Mouse (Mus musculus): ENCODE results near the gene Cdh15.

Gene Cdh15

DNA sequence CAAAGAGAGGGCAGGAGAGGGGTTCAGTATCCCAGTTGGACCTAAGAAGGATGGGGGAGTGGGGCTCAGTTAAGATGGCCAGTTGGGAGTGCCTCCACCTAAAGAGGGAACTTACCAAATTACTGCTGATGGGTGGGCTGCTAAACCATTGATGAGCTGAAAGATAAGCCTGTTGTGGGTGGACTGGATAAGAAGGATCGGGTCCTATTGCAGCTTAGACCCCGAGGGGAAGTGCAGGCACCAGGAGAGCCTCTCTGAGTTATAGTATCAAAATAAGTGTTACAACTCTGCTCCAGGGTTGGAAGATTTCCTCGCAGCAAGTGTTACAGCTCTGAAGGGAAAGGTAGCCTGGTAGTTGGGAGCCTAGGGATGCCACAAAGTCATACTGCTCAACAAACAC, 3.6 kb upstream of the Cdh15 start:
- no peak for DNase-seq (ENCODE audit: low spot score)

DNA sequence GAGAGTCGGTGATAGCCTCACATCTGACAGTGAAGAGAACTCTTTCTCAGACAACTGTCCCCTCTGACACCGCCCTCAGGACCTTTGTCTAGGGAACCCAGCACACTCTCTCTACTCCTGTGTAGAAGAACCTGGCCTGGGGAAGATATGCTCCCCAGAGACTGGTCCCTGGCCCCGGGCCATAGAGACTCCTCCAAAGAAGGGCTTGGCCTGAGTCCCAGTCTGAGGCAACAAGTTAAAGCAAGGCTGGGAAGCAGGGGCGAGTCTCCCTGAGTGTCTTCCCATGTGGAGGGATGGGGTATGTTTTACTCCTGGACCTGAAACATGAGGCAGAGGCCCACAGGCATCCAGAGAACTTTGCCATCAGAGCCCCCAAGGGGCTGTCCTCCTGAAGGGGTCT, 2.1 kb upstream of the Cdh15 start:
- no peak for DNase-seq (ENCODE audit: low spot score)

DNA sequence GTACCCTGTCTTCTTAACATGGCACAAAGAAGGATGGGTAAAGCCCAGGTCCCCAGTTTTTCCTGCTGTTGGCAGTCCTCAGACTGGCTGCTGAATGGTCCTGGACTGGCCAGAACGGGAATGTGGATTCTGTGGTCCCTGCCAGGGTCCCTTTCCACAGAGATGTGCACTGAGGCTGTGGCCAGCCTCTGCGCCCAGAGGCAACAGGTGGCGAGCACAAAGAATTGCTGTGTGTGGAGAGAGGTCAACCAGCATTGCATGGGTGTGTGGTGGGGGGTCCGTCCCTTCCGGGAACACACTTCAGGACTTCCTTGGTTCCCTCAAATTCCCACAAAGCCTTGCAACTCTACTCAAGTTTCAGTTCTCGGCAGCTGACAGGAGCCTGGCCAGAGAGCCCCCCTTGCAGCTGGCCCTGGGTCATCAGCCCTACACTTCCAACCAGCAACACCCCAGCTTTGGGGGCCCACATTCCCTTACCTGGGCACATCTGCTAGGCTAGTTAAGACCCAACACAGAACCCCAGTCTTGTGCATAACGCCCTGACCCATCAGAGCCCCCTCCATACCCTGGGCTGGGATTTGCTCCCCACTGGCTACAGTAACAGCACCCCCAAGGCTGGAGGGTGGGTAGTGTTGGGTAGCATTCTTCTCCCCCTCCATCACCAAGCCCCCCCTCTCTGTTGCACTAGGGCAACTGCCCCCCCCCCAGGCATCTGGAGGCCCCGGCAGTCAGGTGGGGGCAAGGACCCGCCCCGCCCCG, 1.6 kb downstream of the Cdh15 start:
- no peak for DNase-seq (ENCODE audit: low spot score)

DNA sequence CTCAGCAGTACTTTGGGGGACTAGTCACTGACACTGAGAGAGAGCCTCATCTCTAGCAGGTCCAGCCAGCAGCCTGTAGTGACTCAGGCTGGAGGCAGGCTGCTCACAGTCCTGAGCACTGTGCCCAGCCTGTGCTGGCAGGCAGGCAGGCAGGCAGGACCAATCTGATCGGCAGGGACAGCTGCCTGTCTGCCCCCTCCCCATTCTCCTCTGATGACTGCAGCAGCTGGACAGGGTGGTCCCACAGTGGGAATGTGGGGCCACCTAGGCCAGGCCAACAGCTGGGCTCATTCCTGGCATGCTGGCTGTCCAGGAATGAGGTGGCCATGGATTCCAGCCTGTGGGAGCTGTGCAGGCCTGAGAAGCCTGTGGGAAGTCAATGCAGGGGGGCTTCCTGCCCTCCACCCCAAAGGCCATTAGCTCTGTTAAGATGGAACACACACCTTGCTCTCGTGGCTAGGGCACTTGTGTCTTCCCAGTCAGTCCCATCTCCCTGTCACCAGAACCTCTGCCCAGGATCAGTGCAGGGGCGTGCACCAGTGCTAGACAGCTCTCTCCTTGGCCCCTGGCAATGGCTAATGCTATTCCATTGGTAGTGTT, 3.0 kb downstream of the Cdh15 start:
- no peak for DNase-seq (ENCODE audit: low spot score)

DNA sequence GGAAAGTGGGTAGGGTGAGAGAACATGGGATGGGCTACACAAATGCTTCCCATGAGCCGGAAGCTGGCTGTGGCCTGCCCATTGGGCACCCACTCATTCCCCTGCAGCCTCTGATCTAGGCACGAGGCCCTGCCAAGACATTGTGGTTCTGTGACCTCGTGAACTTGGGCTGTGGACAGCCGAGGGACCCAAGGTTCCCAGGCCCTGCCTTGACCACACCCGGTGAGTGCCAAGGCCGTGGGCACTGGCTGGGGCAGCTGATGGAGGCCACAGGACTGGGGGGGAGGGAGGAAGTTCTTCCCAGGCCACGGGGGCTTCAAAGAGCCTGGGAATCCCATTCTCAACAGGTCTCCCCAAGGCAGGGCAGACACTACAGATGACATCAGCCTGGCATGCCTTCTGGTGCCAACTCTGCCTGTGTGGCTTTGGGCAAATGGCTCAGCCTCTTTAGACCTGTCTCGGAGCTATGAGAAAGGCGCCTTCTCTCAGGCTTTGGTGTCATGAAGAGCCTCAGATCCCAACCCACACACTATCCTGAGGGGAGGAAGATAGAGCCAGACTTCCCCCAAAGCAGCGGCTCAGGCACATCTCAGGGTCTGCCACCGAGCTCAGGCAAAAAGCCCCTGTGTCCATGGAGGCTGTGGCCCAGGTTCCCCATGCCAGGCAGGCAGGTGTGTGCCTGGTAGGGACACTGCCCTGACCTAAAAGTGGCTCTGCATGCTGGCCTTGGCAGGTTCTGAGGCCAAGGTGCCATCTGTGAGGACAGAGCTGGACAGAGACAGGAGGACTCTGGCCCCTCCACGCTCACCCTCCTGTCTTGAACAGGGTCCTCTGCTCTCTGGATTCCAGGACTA, 4.2 kb downstream of the Cdh15 start:
- no peak for DNase-seq (ENCODE audit: low spot score)

DNA sequence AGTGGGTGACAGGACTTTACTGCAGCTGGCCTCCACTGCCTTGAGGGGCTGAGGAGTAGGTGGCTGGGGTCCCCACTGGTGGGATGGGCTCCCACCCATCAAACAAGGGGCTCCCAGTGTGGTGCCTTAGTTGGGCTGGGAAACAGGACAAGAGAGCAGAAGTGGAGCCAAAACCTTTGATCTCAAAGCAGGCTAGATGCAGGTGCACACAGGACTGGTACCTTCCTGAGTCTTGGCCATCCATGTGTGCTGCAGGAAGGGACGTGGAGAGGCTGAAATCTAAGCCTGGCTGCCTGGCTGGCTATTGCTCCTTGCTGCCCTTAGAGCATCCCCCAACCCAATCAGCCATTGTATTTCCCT, 4.8 kb downstream of the Cdh15 start:
- DNase-seq (ENCODE audit: low spot score) = no peak

DNA sequence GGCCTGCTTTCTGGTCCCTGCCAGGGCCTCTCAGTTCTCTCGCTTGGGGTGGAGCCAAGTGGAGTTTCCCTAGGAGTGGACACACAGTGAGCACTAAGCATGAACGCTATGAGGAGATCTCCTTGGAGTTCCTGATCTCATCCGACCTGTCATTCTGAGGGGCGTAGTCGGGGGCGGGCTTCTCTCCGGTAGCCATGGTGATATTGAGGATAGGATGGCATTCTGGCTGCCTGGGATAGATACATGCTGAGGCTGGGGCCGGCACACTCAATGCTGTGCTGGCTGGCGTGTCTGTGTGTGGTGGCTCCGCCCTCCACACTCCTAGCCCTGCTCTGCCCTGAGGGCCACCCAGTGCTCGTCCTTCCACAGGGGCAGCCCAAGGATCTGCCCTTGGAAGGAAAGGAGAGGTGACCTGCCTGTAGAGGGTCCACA, 5.6 kb downstream of the Cdh15 start:
- no peak for DNase-seq (ENCODE audit: low spot score)

DNA sequence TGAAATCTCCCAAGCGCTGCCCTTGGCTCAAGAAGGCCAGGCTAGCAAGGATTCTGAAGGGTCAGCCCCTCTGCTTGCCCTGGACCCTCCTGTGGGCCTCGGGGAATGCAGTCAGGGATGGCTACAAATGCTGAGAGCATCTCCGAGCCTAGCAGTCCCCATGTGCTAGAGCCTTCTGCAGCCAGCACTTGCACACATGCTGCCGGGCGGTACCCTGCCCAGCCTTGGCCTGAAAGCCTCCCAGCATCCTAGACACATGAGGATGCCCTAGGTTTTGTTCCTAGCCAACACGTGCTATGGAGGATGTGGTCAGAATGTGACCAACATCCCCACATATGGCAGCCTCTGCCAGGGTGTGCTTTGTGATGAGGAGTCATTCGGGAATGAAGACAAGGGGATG, 6.6 kb downstream of the Cdh15 start:
- no peak for DNase-seq (ENCODE audit: low spot score)

DNA sequence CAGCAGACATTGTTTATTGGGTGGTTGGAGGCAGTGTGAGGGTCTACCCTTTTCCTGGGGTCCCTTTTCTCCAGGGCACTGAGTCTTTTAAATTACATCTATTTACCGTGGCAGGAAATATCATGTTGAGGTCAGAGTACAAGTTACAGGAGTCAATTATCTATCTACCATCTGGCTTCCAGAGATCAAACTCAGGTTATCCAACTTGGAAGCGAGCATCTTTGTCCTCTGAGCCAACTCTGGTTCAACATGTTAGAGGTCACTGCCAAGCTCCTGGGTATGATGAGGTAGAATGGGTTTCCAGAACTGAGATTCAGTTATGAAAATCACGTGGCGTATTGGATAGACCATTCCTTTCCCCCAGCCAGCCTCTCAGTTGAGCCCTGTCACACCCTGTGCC, 7.4 kb downstream of the Cdh15 start:
- no peak for DNase-seq (ENCODE audit: low spot score)

DNA sequence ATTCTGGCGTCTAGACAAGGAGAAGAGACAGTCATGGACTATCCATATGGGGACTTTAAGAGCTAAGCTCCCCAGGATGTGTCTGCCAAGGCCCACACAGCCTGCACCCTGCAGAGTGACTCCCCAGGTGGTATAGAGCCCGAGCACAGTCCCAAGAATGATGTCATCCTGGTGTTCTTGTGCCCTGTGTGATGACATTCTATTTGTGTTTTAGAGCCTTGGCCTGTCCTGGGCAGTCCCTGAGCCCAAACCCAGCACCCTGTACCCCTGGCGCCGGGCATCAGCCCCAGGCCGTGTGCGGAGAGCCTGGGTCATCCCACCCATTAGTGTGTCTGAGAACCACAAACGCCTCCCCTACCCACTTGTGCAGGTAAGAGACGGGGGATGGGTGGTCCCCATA, 8.5 kb downstream of the Cdh15 start:
- no peak for DNase-seq (ENCODE audit: low spot score)

DNA sequence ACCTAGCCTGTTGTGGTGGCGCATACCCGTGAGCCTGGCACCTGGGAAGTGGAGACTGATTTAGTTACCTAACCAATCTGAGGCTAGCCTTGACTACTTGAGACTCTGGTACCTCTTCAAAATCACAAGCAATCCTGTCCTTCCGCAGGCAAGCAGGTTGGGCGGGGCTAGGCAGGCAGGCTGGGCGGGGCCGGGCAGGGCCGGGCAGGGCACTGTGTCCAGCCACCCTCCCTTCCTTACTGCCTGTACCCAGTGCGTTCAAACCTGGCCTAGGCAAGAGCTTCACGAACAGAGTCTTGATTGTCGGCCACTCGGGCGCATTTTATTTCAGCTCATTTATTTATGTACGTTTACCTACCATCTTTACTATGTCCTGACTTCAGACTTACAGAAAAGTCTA, 12.1 kb downstream of the Cdh15 start:
- DNase-seq (ENCODE audit: low spot score) = no peak

DNA sequence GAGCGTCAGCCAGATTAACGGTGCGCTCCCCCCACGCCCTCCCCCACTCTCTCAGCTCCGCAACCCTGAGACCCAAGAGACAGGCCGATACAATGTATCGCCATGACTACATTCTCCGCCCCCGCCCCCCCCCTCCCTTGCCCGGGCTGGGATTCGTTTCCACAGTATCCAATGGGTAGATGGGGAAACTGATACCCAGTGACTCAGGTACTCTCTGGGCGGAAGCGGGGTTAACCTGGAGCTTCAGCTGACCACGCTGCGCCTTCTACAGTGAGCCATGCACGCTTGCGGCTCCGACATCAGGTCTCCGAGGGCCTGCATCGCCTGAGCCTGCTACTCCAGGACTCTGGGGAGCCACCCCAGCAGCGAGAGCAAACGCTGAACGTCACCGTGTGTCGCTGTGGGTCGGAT, 17.0 kb downstream of the Cdh15 start:
- no peak for DNase-seq (ENCODE audit: low spot score)

DNA sequence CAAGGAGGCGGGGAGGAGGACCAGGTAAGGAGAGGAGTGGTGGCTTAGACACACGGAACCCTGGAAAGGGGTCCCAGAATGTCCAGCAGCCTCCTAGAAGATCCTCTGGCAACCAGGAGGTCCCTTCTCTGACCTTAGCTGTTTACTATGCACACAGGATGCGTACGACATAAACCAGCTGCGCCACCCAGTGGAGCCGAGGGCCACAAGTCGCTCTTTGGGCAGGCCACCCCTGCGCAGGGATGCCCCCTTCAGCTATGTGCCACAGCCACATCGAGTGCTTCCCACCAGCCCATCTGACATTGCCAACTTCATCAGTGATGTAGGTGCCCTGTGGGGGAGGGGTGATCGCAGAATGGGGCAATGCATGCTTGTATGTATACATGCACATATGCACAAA, 17.7 kb downstream of the Cdh15 start:
- no peak for DNase-seq (ENCODE audit: low spot score)

DNA sequence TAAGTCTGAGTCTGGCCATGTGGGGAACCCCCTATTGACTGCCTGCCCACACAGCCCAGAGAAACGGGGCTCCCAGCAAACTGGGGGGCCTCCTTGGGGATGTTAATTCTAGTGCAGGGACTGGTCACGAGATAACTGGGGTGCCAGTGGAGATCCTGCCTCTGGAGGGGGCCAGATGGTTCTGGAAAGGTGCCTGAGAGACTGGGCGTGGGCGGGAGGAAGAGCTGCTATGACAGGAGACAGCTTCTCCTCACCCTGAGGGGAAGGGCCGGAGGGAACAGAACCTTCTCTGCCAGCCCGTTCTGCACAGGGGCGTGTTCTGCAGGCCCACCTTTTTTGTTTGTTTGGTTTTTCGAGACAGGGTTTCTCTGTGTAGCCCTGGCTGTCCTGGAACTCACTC, 18.5 kb downstream of the Cdh15 start:
- DNase-seq (ENCODE audit: low spot score) = no peak

DNA sequence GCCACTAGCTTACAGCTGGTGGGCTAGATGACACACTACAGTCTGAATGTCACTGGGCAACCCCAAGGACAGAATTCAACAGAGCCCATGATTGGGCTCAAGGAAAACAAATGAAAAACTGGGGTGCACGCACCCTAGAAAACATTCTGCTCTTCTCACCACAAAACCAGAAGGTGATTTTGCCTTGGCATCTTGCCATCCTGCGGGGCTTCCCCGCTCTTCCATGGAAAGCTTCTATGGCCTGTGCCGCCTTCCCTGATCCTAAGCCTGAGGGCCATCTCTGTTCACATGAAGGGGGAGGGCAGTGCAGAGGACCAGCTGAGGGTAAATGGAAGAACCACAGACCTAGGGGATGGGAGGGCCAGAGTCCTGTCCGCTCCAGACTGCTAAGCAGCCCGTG, 20.2 kb downstream of the Cdh15 start:
- no peak for DNase-seq (ENCODE audit: low spot score)

DNA sequence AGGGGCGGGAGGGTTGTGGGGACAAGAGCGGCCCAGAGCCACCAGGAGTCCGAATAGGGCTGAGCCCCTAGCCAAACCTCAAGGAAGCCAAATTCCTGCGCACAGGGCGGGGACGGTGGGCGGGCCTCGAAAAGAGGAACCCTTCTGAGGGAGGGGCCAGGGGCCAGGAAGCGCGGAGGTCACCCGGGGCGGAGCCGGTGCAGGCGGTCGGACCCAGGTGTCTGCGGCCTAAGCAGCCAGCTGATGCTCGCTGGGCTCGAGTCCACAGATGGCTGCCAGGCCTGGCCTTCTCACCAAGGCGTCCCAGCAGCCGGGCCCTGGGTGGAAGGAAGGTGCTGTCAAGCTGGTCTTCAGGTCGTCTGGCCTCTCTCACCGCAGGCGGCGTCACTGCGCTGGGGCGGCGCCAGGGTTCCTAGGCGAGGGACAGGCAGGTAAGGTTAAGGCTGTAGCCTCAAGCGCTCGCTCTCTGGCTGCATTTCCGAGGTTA, 22.7 kb downstream of the Cdh15 start:
- peak; percentile 78 for DNase-seq (ENCODE audit: low spot score)

DNA sequence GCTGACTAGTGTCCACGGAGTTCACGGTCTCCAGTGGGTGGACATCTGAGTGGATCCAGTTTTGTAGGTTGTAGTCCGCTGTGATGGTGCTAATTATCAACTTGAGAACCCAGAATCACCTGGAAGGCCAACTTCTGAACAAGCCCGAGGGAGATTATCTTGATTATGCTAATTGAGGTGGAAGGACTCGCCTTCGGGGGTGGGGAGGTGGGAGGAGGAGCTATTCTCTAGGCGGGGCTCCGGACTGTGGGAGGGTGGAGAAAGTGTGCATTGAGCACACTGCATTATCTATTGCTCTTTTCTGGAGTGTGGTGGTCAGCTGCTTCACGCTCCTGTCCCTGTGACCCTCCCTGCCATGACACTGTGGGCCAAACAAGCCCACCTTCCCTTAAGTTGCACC, 23.9 kb downstream of the Cdh15 start:
- no peak for DNase-seq (ENCODE audit: low spot score)

DNA sequence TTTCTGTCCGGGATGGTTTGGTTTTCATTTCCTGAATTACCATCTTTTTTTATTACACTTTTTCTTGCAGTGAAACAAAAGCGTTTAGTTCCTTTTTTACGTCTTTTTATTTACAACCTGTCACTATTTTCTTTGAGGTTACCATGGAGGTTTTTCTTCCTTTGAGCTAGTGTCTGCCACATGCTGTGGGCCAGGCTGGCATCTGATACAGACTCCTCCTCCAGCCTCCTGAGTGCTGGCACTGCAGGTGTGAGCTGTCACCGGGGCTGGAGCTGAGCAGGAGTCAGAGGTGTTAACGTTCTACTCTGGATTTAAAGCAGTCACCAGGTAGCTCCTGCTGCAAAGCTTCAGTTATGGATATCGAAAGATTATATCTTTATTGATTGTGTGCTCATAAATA, 25.4 kb downstream of the Cdh15 start:
- DNase-seq (ENCODE audit: low spot score) = no peak

DNA sequence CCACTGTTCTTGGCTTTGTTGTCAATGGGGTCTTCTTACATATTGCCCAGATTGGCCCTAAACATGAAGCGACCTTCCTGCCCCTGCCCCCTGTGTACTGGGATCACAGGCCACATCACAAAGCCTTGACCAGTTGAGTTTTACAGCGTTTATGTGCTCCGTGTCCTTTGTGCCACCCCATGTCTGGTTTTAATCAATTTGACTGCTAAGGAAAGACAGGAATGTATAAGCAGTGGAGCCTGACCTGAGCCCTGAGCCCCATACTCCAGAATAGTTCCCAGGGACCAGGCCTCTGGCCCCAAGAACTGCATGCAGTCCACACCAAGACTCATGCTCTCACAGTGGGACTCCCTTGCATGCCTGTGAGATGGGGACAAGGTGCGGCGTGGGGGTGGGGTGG, 27.4 kb downstream of the Cdh15 start:
- no peak for DNase-seq (ENCODE audit: low spot score)

DNA sequence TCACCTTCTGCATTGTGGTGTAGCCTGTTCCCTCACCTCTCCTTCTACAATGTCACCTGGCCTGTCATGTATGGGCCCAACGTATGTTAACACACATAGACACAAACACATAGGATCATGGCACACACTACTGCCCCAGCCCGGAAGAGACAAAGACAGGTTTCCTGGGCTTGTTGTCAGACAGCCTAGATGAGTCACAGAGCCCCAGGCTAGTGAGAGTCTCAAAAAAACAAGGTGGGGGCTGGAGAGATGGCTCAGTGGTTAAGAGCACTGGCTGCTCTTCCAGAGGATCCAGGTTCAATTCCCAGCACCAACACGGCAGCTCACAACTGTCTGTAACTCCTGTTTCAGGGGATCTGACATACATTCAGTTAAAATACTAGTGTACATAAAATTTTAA, 30.5 kb downstream of the Cdh15 start:
- no peak for DNase-seq (ENCODE audit: low spot score)

DNA sequence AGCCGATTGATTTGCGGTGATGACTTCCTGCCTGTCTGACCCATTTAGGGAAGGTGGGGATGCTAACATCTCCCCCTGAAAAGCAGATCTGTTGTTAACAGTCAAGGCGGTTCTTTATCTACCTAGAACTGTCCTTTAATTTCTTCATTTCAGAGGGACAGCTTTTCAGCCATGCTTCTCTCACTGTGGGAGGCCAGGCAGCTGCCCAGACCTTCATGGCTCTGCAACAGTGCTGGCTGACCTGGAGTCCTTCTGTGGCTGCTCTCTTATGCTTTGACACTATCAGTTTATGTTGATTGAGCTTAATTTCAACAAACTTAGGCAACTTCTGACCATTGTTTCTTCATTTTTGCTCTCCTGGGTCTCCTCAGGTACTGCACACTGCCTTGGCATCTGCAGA, 32.5 kb downstream of the Cdh15 start:
- DNase-seq (ENCODE audit: low spot score) = no peak

DNA sequence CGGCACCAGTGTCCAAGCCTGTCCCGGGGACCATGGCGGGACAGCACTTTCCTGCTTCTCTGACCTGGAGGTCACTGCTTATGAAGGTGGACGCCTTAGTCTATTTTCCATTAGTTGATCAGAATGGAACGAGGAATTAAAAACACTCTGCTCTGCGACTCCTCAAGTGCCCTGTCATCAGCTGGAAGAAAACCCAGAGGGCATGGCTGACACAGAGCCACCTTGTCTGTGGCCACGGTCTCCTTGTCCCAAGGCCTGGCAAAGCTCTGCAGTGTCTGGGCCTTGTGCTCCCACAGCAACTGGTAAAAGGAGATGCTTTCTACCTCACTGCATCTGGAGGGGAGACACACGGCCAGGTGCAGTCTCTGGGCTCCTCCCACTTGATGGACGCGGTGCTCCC, 35.9 kb downstream of the Cdh15 start:
- DNase-seq (ENCODE audit: low spot score) = no peak

DNA sequence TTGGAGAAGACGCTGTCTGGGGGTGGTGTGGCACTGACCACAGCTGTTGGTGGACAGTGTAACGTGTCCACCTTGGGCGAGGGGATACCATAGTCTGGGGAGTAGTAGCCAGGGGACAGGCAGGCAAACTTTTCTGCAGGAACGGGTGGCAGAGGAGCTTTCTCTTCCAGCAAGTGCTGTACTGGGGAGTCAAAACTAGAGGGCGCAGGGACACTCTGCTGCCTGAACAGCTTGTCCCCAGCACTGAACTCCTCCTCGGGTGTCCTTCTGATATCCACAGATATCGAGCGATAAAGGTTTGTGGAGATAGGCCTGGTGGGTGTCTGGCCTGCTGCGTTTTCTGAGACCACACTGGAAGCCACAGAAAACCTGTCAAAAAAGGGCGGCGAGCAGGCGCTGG, 43.7 kb downstream of the Cdh15 start:
- no peak for DNase-seq (ENCODE audit: low spot score)

Measured in lung, postnatal 25 days (tissue).